Mouse (Mus musculus) lung, embryonic 16.5 days (tissue): ENCODE results near the gene Eef1g. TPM values are rescaled to one million over a fixed set of nuclear protein-coding genes. Genes with fewer than 3 reads are reported as not detected.
A peak's percentile ranks its signal among the peaks of the same experiment; 100 is the strongest.

ENCODE experiments used
- ATAC-seq: fragments of 200-750 bp; cut with Nextera tagmentation; 2 replicates; pipeline ENCODE4 v1.8.0; 2017; ENCODE audit warnings: low read depth, mild to moderate bottlenecking, moderate library complexity
- H3K27ac ChIP-seq: fragments of 300-500 bp; sonication (generic); 2 replicates; pipeline ENCODE4 v1.5.1; 2014; ENCODE audit warnings: mild to moderate bottlenecking, control low read depth, low read length
- H3K27me3 ChIP-seq: fragments of 300-500 bp; sonication (generic); 2 replicates; pipeline ENCODE4 v1.6.1; 2014; ENCODE audit warnings: low read depth, low read length, mixed read lengths; ENCODE audit not compliant: control insufficient read depth, insufficient read depth
- H3K36me3 ChIP-seq: fragments of 300-500 bp; sonication (generic); 2 replicates; pipeline ENCODE4 v1.6.1; 2014; ENCODE audit warnings: low read length; ENCODE audit not compliant: control insufficient read depth, insufficient read depth
- H3K4me1 ChIP-seq: fragments of 300-500 bp; sonication (generic); replicated peaks from 2 replicates; pipeline ENCODE4 v1.6.1; 2014; ENCODE audit warnings: low read length, mixed read lengths; ENCODE audit not compliant: control insufficient read depth, insufficient read depth
- H3K4me2 ChIP-seq: fragments of 300-500 bp; sonication (generic); 2 replicates; pipeline ENCODE4 v1.6.1; 2014; ENCODE audit warnings: low read depth, low read length, control low read depth
- H3K4me3 ChIP-seq: fragments of 300-500 bp; sonication (generic); 2 replicates; pipeline ENCODE4 v1.5.1; 2014; ENCODE audit warnings: mild to moderate bottlenecking, low read length, control low read depth
- H3K9ac ChIP-seq: fragments of 300-500 bp; sonication (generic); 2 replicates; pipeline ENCODE4 v1.6.1; 2014; ENCODE audit warnings: low read length, control low read depth
- H3K9me3 ChIP-seq: fragments of 300-500 bp; sonication (generic); 2 replicates; pipeline ENCODE4 v1.6.1; 2016; ENCODE audit warnings: low read length; ENCODE audit not compliant: control insufficient read depth
- WGBS: fragments of 180-500 bp; shearing (Covaris S2); extraction: QIAGEN DNeasy Blood & Tissue Kit; methylation state at CpG from one replicate; pipeline ENCODE4 v1.1.7; 2014; 5-methylcytosine and 5-hydroxymethylcytosine counted together
- polyA plus RNA-seq: library from polyadenylated mRNA; unstranded; fragments of >200 nt; fragmentation: Nextera tagmentation; extraction: Ambion mirVana; gene quantifications from 2 replicates; pipeline ENCODE4 v1.2.1, GENCODE M21; 2015

Gene Eef1g
- polyA plus RNA-seq, 1 experiment from 2014 or later = 366 TPM

DNA sequence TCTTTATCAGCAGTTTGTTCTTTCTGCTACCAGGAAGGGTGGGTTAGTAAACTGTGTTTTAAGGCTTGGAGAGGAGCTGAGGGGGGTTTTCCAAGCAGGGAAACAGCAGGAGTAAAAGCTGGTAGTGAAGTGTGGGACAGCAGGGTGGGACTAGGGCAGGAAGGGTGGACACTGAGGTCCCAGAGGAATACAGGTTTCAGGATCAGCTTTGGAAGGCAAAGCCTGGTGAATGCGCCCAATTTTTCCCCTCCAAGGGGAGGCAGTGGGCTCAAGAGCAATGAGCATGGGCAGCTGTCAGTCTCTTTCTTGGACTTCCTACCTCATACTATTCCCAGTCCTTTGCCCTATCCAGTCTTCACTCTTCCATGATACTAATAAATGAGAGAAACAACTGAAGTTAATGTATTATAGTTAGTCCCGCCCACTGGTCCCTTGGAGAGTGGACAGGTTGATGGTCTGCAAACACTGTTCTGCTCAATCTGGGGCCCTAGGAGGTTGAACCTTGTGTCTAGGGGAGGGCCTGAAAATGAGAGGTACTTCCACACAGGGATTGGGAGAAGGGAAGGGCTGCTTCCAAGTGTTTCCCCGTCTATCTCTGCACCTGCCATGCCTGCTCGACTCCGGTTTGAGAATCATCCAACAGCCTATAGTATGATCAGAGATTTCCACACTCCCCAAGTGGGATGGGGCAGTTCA lies 58.9 kb downstream of the Eef1g start:
- no peak overlapping the region for H3K4me3 ChIP-seq
- H3K27me3 ChIP-seq = no peaks in the 10 kb centered on the region
- no peak for ATAC-seq
- no peak overlapping the region for H3K4me2 ChIP-seq
- H3K9ac ChIP-seq = no peak overlapping the region
- H3K27ac ChIP-seq = no peak overlapping the region
- WGBS = 72% methylated on average over 5 of the region's 5 CpGs
- H3K9me3 ChIP-seq = no peaks in the 10 kb centered on the region
- H3K4me1 ChIP-seq = peaks cover 11% of the 10 kb centered on the region; the same call in 1 of the 2 replicates
- 0 out of 2 replicates have a peak, but pooled peaks cover under 1% of the 10 kb centered on the region for H3K36me3 ChIP-seq

DNA sequence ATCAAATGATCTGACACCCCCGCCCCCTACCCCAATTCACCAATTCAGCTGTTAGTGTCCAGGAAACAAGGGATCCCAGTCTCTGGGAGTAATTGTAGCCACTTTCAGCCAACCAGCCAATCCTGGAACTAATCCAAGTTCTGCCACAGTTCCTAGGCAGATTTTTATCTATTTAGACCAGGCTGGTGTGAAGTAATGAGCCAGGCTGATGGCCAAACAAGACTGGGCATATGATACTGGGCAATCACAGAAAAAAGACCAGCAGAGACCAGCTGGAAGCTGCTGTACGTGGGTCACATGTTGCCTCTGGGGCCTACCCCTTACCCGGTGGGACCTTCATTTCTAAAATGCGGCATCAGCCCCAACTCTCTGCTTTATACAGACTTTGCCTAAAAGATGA lies 59.8 kb downstream of the Eef1g start:
- WGBS = 71% methylated on average over 4 of the region's 4 CpGs

DNA sequence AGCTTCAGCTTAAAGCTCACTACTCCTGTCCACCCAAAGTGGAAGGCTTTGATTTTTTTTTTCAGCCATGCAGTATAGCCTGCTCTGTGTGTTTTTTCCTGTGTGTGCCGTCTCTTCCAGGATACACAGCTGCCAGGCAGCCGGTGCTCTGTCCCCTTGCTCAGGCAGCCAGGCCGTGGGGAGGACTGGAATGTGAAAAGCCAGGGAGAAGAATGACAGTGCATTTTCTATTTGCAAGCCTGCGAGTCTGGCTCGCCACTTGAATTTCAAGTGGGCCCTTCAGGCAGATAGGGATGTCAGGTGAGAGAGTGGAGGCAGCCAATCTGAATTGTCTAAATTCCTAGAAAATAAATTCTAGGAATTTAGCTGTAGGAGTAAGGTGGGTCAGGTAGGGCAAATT lies 61.0 kb downstream of the Eef1g start:
- Histone ChIP-seq H3K36me3 (no peaks in the 10 kb centered on the region), H3K27ac (no peak overlapping the region), H3K9me3 (no peaks in the 10 kb centered on the region), H3K27me3 (no peaks in the 10 kb centered on the region), H3K9ac (no peak overlapping the region), H3K4me2 (no peak overlapping the region), H3K4me1 (peaks cover 14% of the 10 kb centered on the region), H3K4me3 (no peak overlapping the region)
- ATAC-seq = peak; percentile 82
- 15% methylated on average over 5 of the region's 5 CpGs for WGBS

More for the DNA sequence above, 59.8 kb downstream of the Eef1g start:
- ATAC-seq = no peak
- Histone ChIP-seq H3K27me3 (no peaks in the 10 kb centered on the region), H3K4me3 (no peak overlapping the region), H3K27ac (no peak overlapping the region), H3K36me3 (no peaks in the 10 kb centered on the region), H3K9ac (no peak overlapping the region), H3K9me3 (no peaks in the 10 kb centered on the region), H3K4me2 (no peak overlapping the region), H3K4me1 (peaks cover 11% of the 10 kb centered on the region; the same call in 1 of the 2 replicates)

Other genes with a start within 250 kb of the Eef1g start
- gene Slc3a2, start 243.7 kb upstream of the Eef1g start, polyA plus RNA-seq = 77.0 and 78.8 TPM in 2 replicates
- gene Wdr74, start 231.2 kb upstream of the Eef1g start, polyA plus RNA-seq = 75.5 and 78.9 TPM in 2 replicates
- 0.83 and 2.7 TPM in 2 replicates for gene 1700092M07Rik, start 226.3 kb upstream of the Eef1g start, polyA plus RNA-seq
- 162 and 174 TPM in 2 replicates for gene Stx5a, start 225.6 kb upstream of the Eef1g start, polyA plus RNA-seq
- gene Nxf1, start 210.0 kb upstream of the Eef1g start, polyA plus RNA-seq = 186 and 190 TPM in 2 replicates
- 188 and 194 TPM in 2 replicates for gene Tmem223, start 196.0 kb upstream of the Eef1g start, polyA plus RNA-seq
- 88.2 and 89.7 TPM in 2 replicates for gene Tmem179b, start 192.6 kb upstream of the Eef1g start, polyA plus RNA-seq
- 24.0 and 26.0 TPM in 2 replicates for gene Taf6l, start 180.6 kb upstream of the Eef1g start, polyA plus RNA-seq
- gene Polr2g, start 168.5 kb upstream of the Eef1g start, polyA plus RNA-seq = 140 and 147 TPM in 2 replicates
- gene Zbtb3, start 164.5 kb upstream of the Eef1g start, polyA plus RNA-seq = 5.5 and 5.6 TPM in 2 replicates
- gene Ttc9c, start 147.7 kb upstream of the Eef1g start, polyA plus RNA-seq = 55.2 and 56.5 TPM in 2 replicates
- gene Hnrnpul2, start 147.0 kb upstream of the Eef1g start, polyA plus RNA-seq = 4.4 and 5.0 TPM in 2 replicates
- not detected in 2 replicates for gene AC129217.1, start 137.3 kb upstream of the Eef1g start, polyA plus RNA-seq
- gene Bscl2, start 129.6 kb upstream of the Eef1g start, polyA plus RNA-seq = 54.1 and 54.6 TPM in 2 replicates
- gene Gng3, start 127.8 kb upstream of the Eef1g start, polyA plus RNA-seq = 2.8 and 3.3 TPM in 2 replicates
- gene Lrrn4cl, start 116.3 kb upstream of the Eef1g start, polyA plus RNA-seq = 1.6 and 1.7 TPM in 2 replicates
- gene Ubxn1, start 95.5 kb upstream of the Eef1g start, polyA plus RNA-seq = 156 and 164 TPM in 2 replicates
- 63.5 and 64.0 TPM in 2 replicates for gene Uqcc3, start 86.1 kb upstream of the Eef1g start, polyA plus RNA-seq
- gene Lbhd1, start 83.3 kb upstream of the Eef1g start, polyA plus RNA-seq = 71.3 and 75.9 TPM in 2 replicates
- not detected in 2 replicates for gene Gm49403, start 83.1 kb upstream of the Eef1g start, polyA plus RNA-seq
- 68.4 and 71.4 TPM in 2 replicates for gene 1810009A15Rik, start 78.2 kb upstream of the Eef1g start, polyA plus RNA-seq
- not detected in 2 replicates for gene Gm49416, start 78.1 kb upstream of the Eef1g start, polyA plus RNA-seq
- gene Ints5, start 74.0 kb upstream of the Eef1g start, polyA plus RNA-seq = 38.3 and 40.8 TPM in 2 replicates
- 125 and 127 TPM in 2 replicates for gene Ganab, start 69.0 kb upstream of the Eef1g start, polyA plus RNA-seq
- 40.2 and 43.5 TPM in 2 replicates for gene B3gat3, start 46.7 kb upstream of the Eef1g start, polyA plus RNA-seq
- 2.8 and 4.0 TPM in 2 replicates for gene Rom1, start 37.7 kb upstream of the Eef1g start, polyA plus RNA-seq
- 31.0 and 32.2 TPM in 2 replicates for gene Eml3, start 37.5 kb upstream of the Eef1g start, polyA plus RNA-seq
- 149 and 164 TPM in 2 replicates for gene Mta2, start 25.2 kb upstream of the Eef1g start, polyA plus RNA-seq
- gene Tut1, start 13.2 kb upstream of the Eef1g start, polyA plus RNA-seq = 27.5 and 28.9 TPM in 2 replicates
- 30.5 and 31.0 TPM in 2 replicates for gene Ahnak, start 22.2 kb downstream of the Eef1g start, polyA plus RNA-seq
- gene Scgb1a1, start 120.9 kb downstream of the Eef1g start, polyA plus RNA-seq = 25.3 and 50.5 TPM in 2 replicates
- 15.3 and 18.8 TPM in 2 replicates for gene Asrgl1, start 168.6 kb downstream of the Eef1g start, polyA plus RNA-seq